Mouse (Mus musculus) heart, postnatal 0 days (tissue): ENCODE measurements at regions not wholly inside any gene's neighbourhood (a gene's known extent, or its start where the extent isn't known, plus 50 kb on each side); places are given as distances from the start of the nearest gene placed in this dataset.

Experiments
- ATAC-seq: fragments of 200-750 bp; cut with Nextera tagmentation; 2 replicates; pipeline ENCODE4 v1.8.0; 2017; ENCODE audit warnings: low read depth, moderate number of reproducible peaks, moderate library complexity; ENCODE audit not compliant: insufficient read depth
- DNase-seq: peaks from one replicate; pipeline ENCODE4 v3.0.0-alpha.2; 2016; ENCODE audit warnings: low spot score
- H3K27ac ChIP-seq: fragments of 300-500 bp; sonication (generic); 2 replicates; pipeline ENCODE4 v1.5.1; 2014; ENCODE audit warnings: low read depth, mild to moderate bottlenecking
- H3K27me3 ChIP-seq: fragments of 300-500 bp; sonication (generic); 2 replicates; pipeline ENCODE4 v1.6.1; 2014; ENCODE audit warnings: low read length, mixed read lengths; ENCODE audit not compliant: control insufficient read depth, insufficient read depth
- H3K36me3 ChIP-seq: fragments of 300-500 bp; sonication (generic); replicated peaks from 2 replicates; pipeline ENCODE4 v1.6.1; 2014; ENCODE audit warnings: low read length, mixed read lengths; ENCODE audit not compliant: control insufficient read depth, insufficient read depth
- H3K4me1 ChIP-seq: fragments of 300-500 bp; sonication (generic); 2 replicates; pipeline ENCODE4 v1.6.1; 2014; ENCODE audit warnings: antibody characterized with exemption; ENCODE audit not compliant: control insufficient read depth, insufficient read depth
- H3K4me2 ChIP-seq: fragments of 300-500 bp; sonication (generic); 2 replicates; pipeline ENCODE4 v1.6.1; 2014; ENCODE audit warnings: low read depth, mild to moderate bottlenecking, low read length, moderate library complexity
- H3K4me3 ChIP-seq: fragments of 300-500 bp; sonication (generic); 2 replicates; pipeline ENCODE4 v1.5.1; 2014; ENCODE audit warnings: low read depth, low read length
- H3K9ac ChIP-seq: fragments of 300-500 bp; sonication (generic); replicated peaks from 2 replicates; pipeline ENCODE4 v1.6.1; 2014; ENCODE audit warnings: low read depth, low read length, mixed read lengths
- H3K9me3 ChIP-seq: fragments of 300-500 bp; sonication (generic); replicated peaks from 2 replicates; pipeline ENCODE4 v1.6.1; 2016; ENCODE audit warnings: low read length; ENCODE audit not compliant: control insufficient read depth
- CTCF ChIP-seq: IDR thresholded peaks from 2 replicates; pipeline ENCODE4 v1.5.1; 2016; ENCODE audit warnings: antibody characterized with exemption, control low read depth, low read depth
- EP300 ChIP-seq: IDR thresholded peaks from 2 replicates; pipeline ENCODE4 v1.6.1; 2016; ENCODE audit warnings: antibody characterized with exemption, low read depth
- WGBS: fragments of 180-500 bp; shearing (Covaris S2); extraction: QIAGEN DNeasy Blood & Tissue Kit; methylation state at CpG from one replicate; pipeline ENCODE4 v1.1.7; 2014; 5-methylcytosine and 5-hydroxymethylcytosine counted together

DNA sequence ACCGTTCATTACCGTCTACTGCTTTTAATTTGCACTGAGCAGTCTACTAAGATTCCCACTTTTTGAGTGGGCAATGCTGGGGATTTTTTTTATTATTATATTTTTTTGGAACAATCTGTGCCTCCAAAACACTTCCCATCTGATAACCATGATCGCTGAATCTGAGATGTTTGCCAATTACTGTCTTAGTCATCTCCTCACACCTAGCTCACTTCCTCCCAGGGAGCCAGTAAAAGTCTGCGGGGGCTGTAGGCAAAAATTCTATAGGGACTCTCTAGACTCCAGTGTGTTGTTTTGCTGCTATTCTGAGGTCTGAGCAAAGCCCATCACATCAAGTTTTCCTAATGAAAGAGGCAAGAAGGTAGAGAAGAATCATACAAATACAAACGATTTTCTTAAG lies 84.9 kb upstream of the Arhgap21 start:
- Histone ChIP-seq H3K4me3 (no peak overlapping the region), H3K4me2 (no peak overlapping the region), H3K27ac (no peak overlapping the region), H3K4me1 (no peaks in the 10 kb centered on the region), H3K9me3 (no peaks in the 10 kb centered on the region), H3K36me3 (no peaks in the 10 kb centered on the region), H3K27me3 (no peaks in the 10 kb centered on the region), H3K9ac (no peak overlapping the region)
- no peak for DNase-seq
- TF ChIP-seq EP300, result no peak
- TF ChIP-seq CTCF, result no peak
- no peak for ATAC-seq
- 62% methylated on average over 5 of the region's 5 CpGs for WGBS

DNA sequence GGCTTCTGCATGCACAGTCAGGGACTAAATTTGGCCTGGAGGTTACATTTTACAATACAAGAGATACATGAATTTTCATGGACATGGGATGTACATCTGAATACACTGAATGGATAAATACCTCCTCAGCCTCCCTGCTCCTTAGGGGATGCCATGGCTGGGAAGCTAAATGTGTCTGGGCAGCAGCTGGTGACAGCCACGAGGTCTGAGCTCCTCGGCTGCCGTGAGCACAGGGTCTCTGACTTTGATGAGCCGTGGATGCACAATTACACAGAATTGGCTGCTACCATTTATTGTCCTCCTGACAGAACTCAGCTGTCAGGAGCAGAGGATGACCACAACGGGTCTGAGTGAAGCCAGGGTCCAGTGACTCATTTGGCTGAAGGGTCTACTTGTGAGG lies 80.3 kb upstream of the Arhgap21 start:
- H3K4me2 ChIP-seq, result no peak overlapping the region
- no peaks in the 10 kb centered on the region for H3K4me1 ChIP-seq
- no peaks in the 10 kb centered on the region for H3K27me3 ChIP-seq
- DNase-seq, result no peak
- WGBS, result 68% methylated on average over 5 of the region's 5 CpGs
- no peaks in the 10 kb centered on the region for H3K36me3 ChIP-seq
- no peak for TF ChIP-seq CTCF
- TF ChIP-seq EP300, result no peak
- ATAC-seq, result no peak
- no peak overlapping the region for H3K9ac ChIP-seq
- H3K27ac ChIP-seq, result no peak overlapping the region
- H3K9me3 ChIP-seq, result no peaks in the 10 kb centered on the region
- H3K4me3 ChIP-seq, result no peak overlapping the region

DNA sequence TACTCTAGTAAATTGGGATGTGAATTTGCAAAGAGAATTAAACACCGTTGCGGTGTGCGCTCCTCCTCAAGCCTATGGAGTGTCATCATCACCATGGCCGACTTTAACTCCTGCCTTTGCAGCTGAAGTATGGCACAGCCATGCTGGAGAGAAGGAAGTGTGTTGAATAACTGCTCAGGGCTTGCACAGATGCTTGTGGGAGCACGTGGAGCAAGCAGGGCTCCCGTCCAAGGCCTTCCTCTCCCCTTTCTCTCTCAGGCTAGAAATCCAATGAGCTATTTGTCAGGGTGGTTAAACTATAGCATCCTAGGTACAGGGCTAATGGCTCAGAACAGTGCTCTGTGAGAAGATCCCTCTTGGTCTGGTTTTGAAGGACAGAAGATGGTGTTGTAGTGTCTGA lies 79.5 kb upstream of the Arhgap21 start:
- no peaks in the 10 kb centered on the region for H3K4me1 ChIP-seq
- 83% methylated on average over 6 of the region's 6 CpGs for WGBS
- H3K9me3 ChIP-seq, result no peaks in the 10 kb centered on the region
- H3K4me3 ChIP-seq, result no peak overlapping the region
- H3K36me3 ChIP-seq, result no peaks in the 10 kb centered on the region
- DNase-seq (no peak), ATAC-seq (no peak)
- H3K27me3 ChIP-seq, result no peaks in the 10 kb centered on the region
- TF ChIP-seq CTCF (no peak), EP300 (no peak)
- no peak overlapping the region for H3K9ac ChIP-seq
- H3K4me2 ChIP-seq, result no peak overlapping the region
- H3K27ac ChIP-seq, result no peak overlapping the region

DNA sequence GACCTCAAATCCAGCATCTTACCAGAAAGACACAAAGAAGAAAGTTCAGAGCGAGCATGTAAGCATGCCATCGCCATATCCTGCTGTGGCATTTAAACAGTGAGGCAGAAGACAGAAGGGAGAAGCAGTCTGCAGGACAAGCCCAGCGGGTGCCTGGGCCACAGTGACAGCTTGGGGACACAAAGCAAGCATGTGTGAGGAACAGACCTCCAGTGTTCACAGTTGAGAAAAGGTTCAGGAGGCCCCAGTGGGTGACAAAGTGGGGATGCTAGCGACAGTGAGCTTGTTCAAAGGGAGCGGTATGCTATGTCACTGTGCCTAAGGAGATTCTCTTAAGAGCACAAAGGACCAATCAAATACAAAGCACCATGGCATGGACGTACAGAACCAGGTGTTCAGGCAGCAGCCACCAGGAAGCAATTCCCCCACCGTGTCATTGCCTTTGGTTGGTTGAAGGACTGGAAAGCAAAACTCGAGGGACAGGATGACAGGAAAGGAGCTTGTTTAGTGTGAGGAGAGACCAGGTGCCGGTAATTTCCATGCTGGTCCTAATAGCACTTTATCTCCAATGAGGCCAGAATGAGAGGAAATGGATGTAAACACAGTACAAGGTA lies 77.9 kb upstream of the Arhgap21 start:
- WGBS, result 70% methylated on average over 9 of the region's 9 CpGs
- Histone ChIP-seq H3K4me2 (no peak overlapping the region), H3K4me3 (no peak overlapping the region), H3K9me3 (no peaks in the 10 kb centered on the region), H3K27me3 (no peaks in the 10 kb centered on the region), H3K36me3 (no peaks in the 10 kb centered on the region), H3K27ac (no peak overlapping the region), H3K9ac (no peak overlapping the region), H3K4me1 (no peaks in the 10 kb centered on the region)
- DNase-seq, result no peak
- TF ChIP-seq EP300 (no peak), CTCF (no peak)
- no peak for ATAC-seq

DNA sequence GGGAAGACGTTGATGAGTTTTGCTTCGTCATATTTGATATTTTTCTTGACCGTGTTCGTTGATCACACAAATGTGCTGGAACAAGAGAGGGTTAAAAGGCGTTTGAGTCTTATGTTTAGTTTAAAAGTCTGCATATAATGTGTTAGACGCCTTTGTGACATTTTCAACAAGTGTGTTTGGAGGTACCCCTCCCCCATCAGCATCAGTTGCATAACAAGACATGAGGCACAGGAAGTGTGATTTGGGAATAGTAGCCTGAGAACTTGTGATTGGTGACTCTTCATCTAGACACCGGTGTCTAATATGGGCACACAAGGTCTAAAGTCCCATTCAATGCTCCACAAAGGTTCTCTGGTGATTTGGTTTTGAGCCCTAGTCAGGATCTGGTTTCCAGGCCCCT lies 76.1 kb upstream of the Arhgap21 start:
- no peak overlapping the region for H3K27ac ChIP-seq
- WGBS, result 86% methylated on average over 7 of the region's 7 CpGs
- no peak overlapping the region for H3K4me3 ChIP-seq
- no peak for TF ChIP-seq CTCF
- no peak for TF ChIP-seq EP300
- no peaks in the 10 kb centered on the region for H3K36me3 ChIP-seq
- ATAC-seq, result no peak
- no peaks in the 10 kb centered on the region for H3K4me1 ChIP-seq
- no peaks in the 10 kb centered on the region for H3K27me3 ChIP-seq
- no peak overlapping the region for H3K9ac ChIP-seq
- H3K9me3 ChIP-seq, result no peaks in the 10 kb centered on the region
- no peak for DNase-seq
- H3K4me2 ChIP-seq, result no peak overlapping the region

DNA sequence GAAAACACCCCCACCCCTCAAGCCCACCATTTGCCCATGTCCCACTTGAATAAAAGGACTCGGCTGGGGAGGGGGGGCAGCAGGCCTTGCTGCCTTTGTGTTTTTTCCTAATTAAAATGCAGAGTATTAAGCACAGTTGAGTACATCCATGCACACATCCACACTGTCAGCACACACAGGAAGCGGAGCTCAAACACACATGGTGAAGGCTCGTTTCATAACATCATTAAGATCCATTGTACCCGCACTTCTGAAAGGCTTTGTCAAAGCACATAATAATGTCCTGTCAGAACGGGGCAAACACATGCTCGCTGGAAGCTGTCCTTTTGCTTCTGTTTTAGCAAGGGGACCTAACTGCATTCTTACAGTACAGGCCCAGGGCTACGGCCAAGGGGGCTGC lies 75.3 kb upstream of the Arhgap21 start:
- no peak for DNase-seq
- Histone ChIP-seq H3K27me3 (no peaks in the 10 kb centered on the region), H3K4me3 (no peak overlapping the region), H3K9me3 (no peaks in the 10 kb centered on the region), H3K9ac (no peak overlapping the region), H3K36me3 (no peaks in the 10 kb centered on the region), H3K4me2 (no peak overlapping the region), H3K27ac (no peak overlapping the region), H3K4me1 (no peaks in the 10 kb centered on the region)
- no peak for TF ChIP-seq CTCF
- no peak for TF ChIP-seq EP300
- no peak for ATAC-seq
- 77% methylated on average over 7 of the region's 7 CpGs for WGBS
